Mouse (Mus musculus) erythroblast, embryonic 14.5 days (primary cell): ENCODE results near the gene Tlcd2.

Experiments used
- GATA1 ChIP-seq: IDR thresholded peaks from 2 replicates; pipeline ENCODE4 v1.6.1; 2012; ENCODE audit warnings: low read length, inconsistent platforms, mixed read lengths
- TAL1 ChIP-seq: IDR thresholded peaks from 3 replicates; pipeline ENCODE4 v1.6.1; 2012; ENCODE audit warnings: low read length, inconsistent platforms, mixed read lengths

DNA sequence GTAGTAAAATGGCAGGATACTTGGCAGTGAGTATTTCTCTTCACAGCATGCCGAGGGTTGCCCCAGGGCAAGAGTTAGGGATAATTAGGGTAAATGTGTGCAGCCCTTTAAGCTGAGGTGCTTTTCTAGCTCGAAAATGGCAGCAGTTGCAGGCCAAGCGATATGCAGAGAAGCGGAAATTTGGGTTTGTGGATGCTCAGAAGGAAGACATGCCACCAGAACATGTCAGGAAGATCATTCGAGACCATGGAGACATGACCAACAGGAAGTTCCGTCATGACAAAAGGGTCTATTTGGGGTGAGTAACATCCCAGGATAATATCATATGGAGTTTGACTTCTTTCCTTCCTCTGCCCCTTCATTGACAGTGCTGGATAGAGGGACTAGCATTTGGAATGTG is 26.0 kb downstream of the Tlcd2 start:
- TF ChIP-seq TAL1: no peak
- TF ChIP-seq GATA1: no peak
